Mouse (Mus musculus) lung, embryonic 14.5 days (tissue): ENCODE measurements around the gene Rnf224. TPM values are rescaled to one million over a fixed set of nuclear protein-coding genes. Genes with fewer than 3 reads are reported as not detected.

Experiments
- ATAC-seq: fragments of 200-750 bp; cut with Nextera tagmentation; 2 replicates; pipeline ENCODE4 v1.8.0; 2017; ENCODE audit warnings: mild to moderate bottlenecking, moderate TSS enrichment, moderate library complexity; ENCODE audit not compliant: insufficient read depth
- DNase-seq: peaks from one replicate; pipeline ENCODE4 v3.0.0-alpha.2; 2015
- H3K27ac ChIP-seq: fragments of 300-500 bp; sonication (generic); 2 replicates; pipeline ENCODE4 v1.5.1; 2014; ENCODE audit warnings: low read depth, mild to moderate bottlenecking, moderate library complexity
- H3K27me3 ChIP-seq: fragments of 300-500 bp; sonication (generic); 2 replicates; pipeline ENCODE4 v1.6.1; 2014; ENCODE audit warnings: low read length, control low read depth; ENCODE audit not compliant: insufficient read depth
- H3K36me3 ChIP-seq: fragments of 300-500 bp; sonication (generic); 2 replicates; pipeline ENCODE4 v1.6.1; 2014; ENCODE audit warnings: control low read depth; ENCODE audit not compliant: insufficient read depth
- H3K4me1 ChIP-seq: fragments of 300-500 bp; sonication (generic); 2 replicates; pipeline ENCODE4 v1.6.1; 2014; ENCODE audit warnings: antibody characterized with exemption, control low read depth; ENCODE audit not compliant: insufficient read depth
- H3K4me2 ChIP-seq: fragments of 300-500 bp; sonication (generic); 2 replicates; pipeline ENCODE4 v1.6.1; 2014; ENCODE audit warnings: mild to moderate bottlenecking
- H3K4me3 ChIP-seq: fragments of 300-500 bp; sonication (generic); 2 replicates; pipeline ENCODE4 v1.5.1; 2014; ENCODE audit warnings: low read depth, low read length
- H3K9ac ChIP-seq: fragments of 300-500 bp; sonication (generic); 2 replicates; pipeline ENCODE4 v1.6.1; 2014
- H3K9me3 ChIP-seq: fragments of 300-500 bp; sonication (generic); 2 replicates; pipeline ENCODE4 v1.6.1; 2016; ENCODE audit warnings: low read depth, low read length, control low read depth
- CTCF ChIP-seq: IDR thresholded peaks from 2 replicates; pipeline ENCODE4 v1.5.1; 2016; ENCODE audit warnings: antibody characterized with exemption, low read depth
- WGBS: fragments of 180-500 bp; shearing (Covaris S2); extraction: QIAGEN DNeasy Blood & Tissue Kit; methylation state at CpG from one replicate; pipeline ENCODE4 v1.1.7; 2014; 5-methylcytosine and 5-hydroxymethylcytosine counted together
- polyA plus RNA-seq: library from polyadenylated mRNA; unstranded; fragments of >200 nt; fragmentation: Nextera tagmentation; extraction: Ambion mirVana; gene quantifications from 2 replicates; pipeline ENCODE4 v1.2.1, GENCODE M21; 2014

Rnf224 gene
- polyA plus RNA-seq, 1 experiment from 2014 or later: not detected

- Histone ChIP-seq H3K4me3 (peak overlapping the region; percentile 91), H3K27me3 (no peaks in the 10 kb centered on the region), H3K9me3 (no peaks in the 10 kb centered on the region), H3K36me3 (peaks cover 17% of the 10 kb centered on the region), H3K4me2 (peak overlapping the region; percentile 81), H3K9ac (peak overlapping the region; percentile 77), H3K4me1 (0 out of 2 replicates have a peak, but pooled peaks cover 5% of the 10 kb centered on the region), H3K27ac (peak overlapping the region; percentile 96)
- peak; percentile 79 for DNase-seq
- TF ChIP-seq CTCF: no peak
- peak; percentile 36 for ATAC-seq
- WGBS: under 1% methylated on average over 49 of the region's 53 CpGs
These were observed 12.7 kb downstream of the Rnf224 start for GRCm38 (mm10) chr2:25223681-25224491.

GRCm38 (mm10) chr2:25221331-25221772 lies 15.2 kb downstream of the Rnf224 start:
- no peak for TF ChIP-seq CTCF
- 73% methylated on average over 5 of the region's 5 CpGs for WGBS
- ATAC-seq: no peak

GRCm38 (mm10) chr2:25218445-25218844 lies 18.1 kb downstream of the Rnf224 start, which contains the start of gene Fam166a:
Gene Fam166a (plus strand): TSS chr2:25218745.
- Histone ChIP-seq H3K4me2 (no peak within 1 kb of the TSS), H3K9me3 (no peaks in the 10 kb centered on the region), H3K27me3 (no peaks in the 10 kb centered on the region), H3K27ac (no peak within 1 kb of the TSS), H3K9ac (no peak within 1 kb of the TSS), H3K4me1 (no peaks in the 10 kb centered on the region), H3K36me3 (peaks cover 15% of the 10 kb centered on the region), H3K4me3 (no peak within 1 kb of the TSS)
- no peak for DNase-seq
- TF ChIP-seq CTCF: no peak
- ATAC-seq: no peak

More at GRCm38 (mm10) chr2:25221331-25221772, 15.2 kb downstream of the Rnf224 start:
- Histone ChIP-seq H3K36me3 (peaks cover 17% of the 10 kb centered on the region), H3K9ac (no peak overlapping the region), H3K4me1 (0 out of 2 replicates have a peak, but pooled peaks cover 5% of the 10 kb centered on the region), H3K4me3 (no peak overlapping the region), H3K27me3 (no peaks in the 10 kb centered on the region), H3K9me3 (no peaks in the 10 kb centered on the region), H3K4me2 (no peak overlapping the region), H3K27ac (no peak overlapping the region)
- no peak for DNase-seq

- H3K27ac ChIP-seq: no peak overlapping the region
- H3K36me3 ChIP-seq: peaks cover 14% of the 10 kb centered on the region
- ATAC-seq (no peak), DNase-seq (no peak)
- no peak overlapping the region for H3K4me2 ChIP-seq
- H3K27me3 ChIP-seq: no peaks in the 10 kb centered on the region
- no peak overlapping the region for H3K4me3 ChIP-seq
- H3K9me3 ChIP-seq: no peaks in the 10 kb centered on the region
- WGBS: 47% methylated on average over 2 of the region's 2 CpGs
- H3K4me1 ChIP-seq: no peaks in the 10 kb centered on the region
- no peak overlapping the region for H3K9ac ChIP-seq
- TF ChIP-seq CTCF: no peak
These were observed 18.9 kb downstream of the Rnf224 start for GRCm38 (mm10) chr2:25217666-25218065.

- H3K4me2 ChIP-seq: no peak within 1 kb of the TSS
These were observed 22.1 kb downstream of the Rnf224 start, which contains the start of gene Stpg3 for GRCm38 (mm10) chr2:25214444-25214843. Gene Stpg3 (minus strand): TSS chr2:25214637.

DNA sequence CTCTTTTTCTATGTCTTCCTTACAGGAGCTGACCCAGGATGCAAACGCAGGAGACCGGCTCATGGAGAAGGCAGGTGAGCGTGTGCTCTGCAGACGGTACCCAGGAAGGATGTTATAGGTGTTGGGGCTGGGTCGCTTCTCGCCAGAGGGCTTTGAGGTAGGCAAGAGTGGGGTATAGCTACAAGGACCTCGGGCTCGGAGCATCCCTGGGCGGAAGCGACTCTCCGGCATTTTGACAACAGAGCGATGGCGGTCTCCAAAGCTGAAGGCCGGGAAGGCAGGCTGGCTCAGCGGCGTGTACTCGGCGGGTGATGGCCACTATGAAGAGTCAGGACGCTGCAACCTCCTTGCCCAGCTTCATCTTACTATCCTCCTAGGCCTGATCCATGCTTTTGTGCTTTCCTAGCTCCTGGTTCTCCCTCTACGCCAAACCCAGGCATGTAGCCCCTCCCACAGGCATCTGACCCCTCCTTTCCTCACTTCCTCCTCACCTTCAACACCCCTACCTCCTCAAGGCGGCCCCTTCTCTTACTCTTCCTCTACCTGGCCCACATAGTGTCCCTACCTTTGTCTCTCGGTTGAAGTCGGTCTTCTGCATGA lies 23.2 kb downstream of the Rnf224 start:
- Histone ChIP-seq H3K9ac (no peak overlapping the region), H3K27me3 (no peaks in the 10 kb centered on the region), H3K27ac (no peak overlapping the region), H3K4me2 (no peak overlapping the region), H3K36me3 (peaks cover 7% of the 10 kb centered on the region), H3K4me3 (no peak overlapping the region), H3K4me1 (peaks cover 8% of the 10 kb centered on the region), H3K9me3 (no peaks in the 10 kb centered on the region)
- DNase-seq (no peak), ATAC-seq (no peak)
- no peak for TF ChIP-seq CTCF
- 55% methylated on average over 23 of the region's 23 CpGs for WGBS

More at GRCm38 (mm10) chr2:25214444-25214843, 22.1 kb downstream of the Rnf224 start, which contains the start of gene Stpg3:
- H3K27me3 ChIP-seq: no peaks in the 10 kb centered on the region
- no peak for DNase-seq
- no peak within 1 kb of the TSS for H3K9ac ChIP-seq
- no peaks in the 10 kb centered on the region for H3K36me3 ChIP-seq
- 65% methylated on average over 3 of the region's 3 CpGs for WGBS
- H3K9me3 ChIP-seq: no peaks in the 10 kb centered on the region
- H3K27ac ChIP-seq: no peak within 1 kb of the TSS
- H3K4me3 ChIP-seq: no peak within 1 kb of the TSS
- no peak for ATAC-seq
- no peak for TF ChIP-seq CTCF
- peaks cover 8% of the 10 kb centered on the region for H3K4me1 ChIP-seq

GRCm38 (mm10) chr2:25211121-25211670 lies 25.4 kb downstream of the Rnf224 start, which contains the start of gene Nelfb:
Gene Nelfb (minus strand): TSS chr2:25211489.
- peak within 1 kb of the TSS; percentile 94 for H3K4me2 ChIP-seq
- under 1% methylated on average over 44 of the region's 44 CpGs for WGBS
- ATAC-seq: peak; percentile 94

More at GRCm38 (mm10) chr2:25211121-25211670, 25.4 kb downstream of the Rnf224 start, which contains the start of gene Nelfb:
- Histone ChIP-seq H3K27ac (peak within 1 kb of the TSS; percentile 75), H3K9ac (peak within 1 kb of the TSS; percentile 81), H3K9me3 (no peaks in the 10 kb centered on the region), H3K36me3 (peaks cover 18% of the 10 kb centered on the region), H3K4me3 (peak within 1 kb of the TSS; percentile 89), H3K27me3 (no peaks in the 10 kb centered on the region), H3K4me1 (peaks cover 8% of the 10 kb centered on the region)
- DNase-seq: peak; percentile 95
- TF ChIP-seq CTCF: no peak
